Mouse (Mus musculus) thymus, adult 2 months (tissue): ENCODE measurements around the gene Ccdc32. TPM values are rescaled to one million over a fixed set of nuclear protein-coding genes. Genes with fewer than 3 reads are reported as not detected.
A peak's percentile ranks its signal among the peaks of the same experiment; 100 is the strongest.
"Not testable (repeated sequence)": the region's sequence is repeated elsewhere in the genome, so short reads cannot be mapped to it uniquely, and the experiment has no call there.

ENCODE experiments used
- DNase-seq: peaks from one replicate; pipeline ENCODE4 v3.0.0; 2021
- H3K27ac ChIP-seq: fragments of 200-500 bp; 2 replicates; pipeline ENCODE4 v1.5.1; 2012; ENCODE audit warnings: low read length, control low read depth; ENCODE audit not compliant: control insufficient read depth, insufficient read depth
- H3K27me3 ChIP-seq: fragments of 200-500 bp; 2 replicates; pipeline ENCODE4 v1.6.1; 2012; ENCODE audit warnings: mild to moderate bottlenecking, low read length, moderate library complexity, mixed read lengths; ENCODE audit not compliant: control insufficient read depth, insufficient read depth
- H3K36me3 ChIP-seq: fragments of 200-500 bp; 2 replicates; pipeline ENCODE4 v1.6.1; 2012; ENCODE audit warnings: mild to moderate bottlenecking, low read length, moderate library complexity; ENCODE audit not compliant: control insufficient read depth, insufficient read depth
- H3K4me1 ChIP-seq: fragments of 200-500 bp; replicated peaks from 2 replicates; pipeline ENCODE4 v1.6.1; 2012; ENCODE audit warnings: low read length; ENCODE audit not compliant: control insufficient read depth, insufficient read depth
- H3K4me3 ChIP-seq: fragments of 200-500 bp; 2 replicates; pipeline ENCODE4 v1.5.1; 2012; ENCODE audit warnings: mild to moderate bottlenecking, low read length, control low read depth, moderate library complexity; ENCODE audit not compliant: control insufficient read depth, insufficient read depth
- CTCF ChIP-seq: fragments of 200-500 bp; IDR thresholded peaks from 2 replicates; pipeline ENCODE4 v1.5.1; 2012; ENCODE audit warnings: mild to moderate bottlenecking, control low read depth, low read length, moderate library complexity, borderline replicate concordance; ENCODE audit not compliant: control insufficient read depth, poor library complexity, insufficient read depth; ENCODE audit errors: extremely low read depth
- POLR2A ChIP-seq: fragments of 200-500 bp; IDR thresholded peaks from 2 replicates; pipeline ENCODE4 v1.6.1; 2012; ENCODE audit warnings: mild to moderate bottlenecking, low read length, control low read depth, moderate library complexity; ENCODE audit not compliant: control insufficient read depth, poor library complexity, insufficient read depth; ENCODE audit errors: extremely low read depth
- WGBS: fragments of 180-500 bp; shearing (Covaris S2); methylation state at CpG from one replicate; pipeline ENCODE4 v1.1.7; 2018; 5-methylcytosine and 5-hydroxymethylcytosine counted together
- polyA plus RNA-seq: library from polyadenylated mRNA; depleted of rRNA; stranded (reverse); fragments of >200 nt; gene quantifications from 2 replicates; pipeline ENCODE4 v1.2.3, GENCODE M21; 2012

The Ccdc32 gene
- polyA plus RNA-seq, 1 experiment: 6.1 TPM

DNA sequence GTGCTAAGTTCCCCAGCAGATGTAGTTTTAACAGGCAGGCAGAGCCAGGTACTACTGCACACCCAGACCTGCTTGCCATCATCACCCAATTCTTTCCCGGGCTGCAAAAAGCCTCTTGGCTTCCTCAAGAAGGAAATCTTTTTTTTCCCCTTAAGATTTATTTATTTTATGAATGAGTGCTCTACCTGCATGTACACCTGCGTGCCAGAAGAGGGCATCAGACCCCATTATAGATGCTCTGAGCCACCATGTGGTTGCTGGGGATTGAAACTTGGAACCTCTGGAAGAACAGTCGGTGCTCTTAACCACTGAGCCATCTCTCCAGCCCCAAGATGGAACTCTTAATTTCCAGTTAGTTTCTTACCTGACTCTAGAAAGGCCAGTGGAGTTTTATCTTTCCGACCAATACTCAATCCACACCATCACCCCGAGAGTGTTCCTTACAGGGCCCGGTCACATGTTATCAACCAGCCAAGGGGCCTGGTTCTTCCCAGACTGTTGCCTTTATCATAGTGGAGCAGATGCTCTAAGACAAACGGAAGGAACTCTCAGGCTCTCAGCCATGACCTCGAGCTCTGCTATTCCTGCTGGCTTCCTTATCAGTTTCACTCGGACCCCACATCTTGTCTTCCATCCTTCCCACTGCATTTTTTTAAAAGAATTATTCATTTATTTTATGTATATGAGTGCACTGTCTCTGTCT lies 4.5 kb downstream of the Ccdc32 start:
- H3K27ac ChIP-seq: no peak overlapping the region
- no peaks in the 10 kb centered on the region for H3K27me3 ChIP-seq
- TF ChIP-seq POLR2A: no peak
- no peak for TF ChIP-seq CTCF
- no peak for DNase-seq
- peaks cover 10% of the 10 kb centered on the region for H3K4me1 ChIP-seq
- WGBS: 84% methylated on average over 9 of the region's 9 CpGs
- H3K36me3 ChIP-seq: peaks cover 16% of the 10 kb centered on the region
- no peak overlapping the region for H3K4me3 ChIP-seq

GRCm38 (mm10) chr2:119023154-119023660 lies 6.0 kb downstream of the Ccdc32 start:
- no peak overlapping the region for H3K4me3 ChIP-seq
- H3K4me1 ChIP-seq: no peaks in the 10 kb centered on the region
- no peak overlapping the region for H3K27ac ChIP-seq
- no peak for DNase-seq
- H3K27me3 ChIP-seq: no peaks in the 10 kb centered on the region
- TF ChIP-seq POLR2A (no peak), CTCF (no peak)
- WGBS: 97% methylated on average over 6 of the region's 6 CpGs
- H3K36me3 ChIP-seq: peaks cover 26% of the 10 kb centered on the region

GRCm38 (mm10) chr2:119019538-119019937 lies 9.7 kb downstream of the Ccdc32 start:
- Histone ChIP-seq H3K36me3 (peaks cover 34% of the 10 kb centered on the region), H3K4me1 (peaks cover 9% of the 10 kb centered on the region), H3K27me3 (no peaks in the 10 kb centered on the region), H3K27ac (no peak overlapping the region), H3K4me3 (no peak overlapping the region)
- 92% methylated on average over 4 of the region's 4 CpGs for WGBS
- no peak for TF ChIP-seq CTCF
- no peak for TF ChIP-seq POLR2A
- no peak for DNase-seq

DNA sequence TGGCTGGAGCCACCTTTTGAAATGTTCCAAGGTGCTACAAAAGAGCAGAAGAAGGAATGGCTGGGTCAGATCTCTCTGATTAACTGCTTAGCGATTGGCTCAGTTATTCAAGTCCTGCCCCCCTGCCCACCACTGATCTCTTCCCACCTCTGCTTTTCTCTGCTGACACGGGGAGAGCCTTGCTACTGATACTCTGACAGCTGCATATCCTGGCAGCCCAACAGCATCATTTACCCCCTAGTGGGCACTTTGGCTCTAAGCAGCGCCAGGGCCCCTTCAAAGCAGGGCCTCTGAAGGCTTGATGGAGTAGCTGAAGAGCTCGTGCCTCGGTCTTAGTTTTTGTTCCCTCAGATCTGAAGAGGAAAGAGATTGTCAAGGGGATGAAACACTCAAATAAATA lies 10.1 kb downstream of the Ccdc32 start:
- 85% methylated on average over 5 of the region's 5 CpGs for WGBS
- no peak for TF ChIP-seq POLR2A
- TF ChIP-seq CTCF: no peak
- Histone ChIP-seq H3K4me3 (no peak overlapping the region), H3K4me1 (peaks cover 9% of the 10 kb centered on the region), H3K27ac (no peak overlapping the region), H3K36me3 (peaks cover 34% of the 10 kb centered on the region), H3K27me3 (no peaks in the 10 kb centered on the region)
- DNase-seq: no peak

GRCm38 (mm10) chr2:119018391-119019122 lies 10.6 kb downstream of the Ccdc32 start:
- TF ChIP-seq CTCF (no peak), POLR2A (no peak)
- Histone ChIP-seq H3K27ac (no peak overlapping the region), H3K4me3 (no peak overlapping the region), H3K27me3 (no peaks in the 10 kb centered on the region), H3K4me1 (peaks cover 9% of the 10 kb centered on the region), H3K36me3 (peaks cover 34% of the 10 kb centered on the region)
- WGBS: 92% methylated on average over 22 of the region's 22 CpGs
- no peak for DNase-seq

DNA sequence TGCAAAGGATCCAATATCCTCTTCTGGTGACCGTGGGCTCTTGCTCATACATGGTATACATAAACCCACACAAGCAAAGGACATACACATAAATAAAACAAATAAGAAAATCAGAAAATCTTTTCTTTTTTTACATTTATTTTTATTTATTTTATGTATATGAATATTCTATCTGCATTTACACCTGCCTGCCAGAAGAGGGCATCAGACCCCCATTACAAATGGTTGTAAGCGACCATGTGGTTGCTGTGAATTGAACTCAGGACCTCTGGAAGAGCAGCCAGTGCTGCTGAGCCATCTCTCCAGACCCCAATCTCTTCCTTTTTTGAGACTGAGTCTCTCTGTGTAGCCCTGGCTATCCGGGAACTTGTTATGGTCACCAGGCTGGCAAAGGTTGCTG lies 11.5 kb downstream of the Ccdc32 start:
- H3K27me3 ChIP-seq: no peaks in the 10 kb centered on the region
- H3K27ac ChIP-seq: no peak overlapping the region
- peaks cover 9% of the 10 kb centered on the region for H3K4me1 ChIP-seq
- no peak for DNase-seq
- WGBS: 96% methylated on average over 3 of the region's 3 CpGs
- H3K4me3 ChIP-seq: no peak overlapping the region
- H3K36me3 ChIP-seq: peaks cover 34% of the 10 kb centered on the region
- TF ChIP-seq CTCF: peak; percentile 25; the same call in 1 of the 2 replicates
- no peak for TF ChIP-seq POLR2A

DNA sequence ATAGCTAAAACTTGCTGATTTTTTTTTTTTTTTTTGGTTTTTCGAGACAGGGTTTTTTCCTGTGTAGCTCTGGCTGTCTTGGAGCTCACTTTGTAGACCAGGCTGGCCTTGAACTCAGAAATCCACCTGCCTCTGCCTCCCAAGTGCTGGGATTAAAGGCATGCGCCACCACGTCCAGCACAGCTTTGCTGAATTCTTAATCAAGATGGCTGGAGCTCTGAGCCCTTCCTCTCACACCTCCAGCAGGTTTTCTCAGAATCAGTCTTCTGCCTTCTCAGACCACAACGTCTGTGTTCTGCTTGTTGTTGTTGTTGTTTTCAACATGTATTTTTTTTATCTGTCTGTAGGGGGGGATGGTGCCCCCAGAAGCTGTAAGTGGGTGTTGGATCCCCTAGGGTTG lies 12.9 kb downstream of the Ccdc32 start:
- WGBS: 64% methylated on average over 4 of the region's 4 CpGs
- not testable (repeated sequence) for H3K27ac ChIP-seq, H3K4me1 ChIP-seq, H3K4me3 ChIP-seq, DNase-seq, H3K27me3 ChIP-seq
- peaks cover 24% of the 10 kb centered on the region for H3K36me3 ChIP-seq
